Mouse (Mus musculus) left cerebral cortex, adult 11 months (tissue): Measurements from ENCODE around the gene Asap2.

Experiments
- DNase-seq: peaks from one replicate; pipeline ENCODE4 v3.0.0; 2022; ENCODE audit warnings: low spot score

Asap2 gene

GRCm38 (mm10) chr12:21316869-21317265, 326.6 kb downstream of the Asap2 start:
- DNase-seq = no peak

GRCm38 (mm10) chr12:21318143-21318895, 328.1 kb downstream of the Asap2 start:
- no peak for DNase-seq
